Mouse (Mus musculus) liver, embryonic 13.5 days (tissue): ENCODE measurements around the gene Esr1. TPM values are rescaled to one million over a fixed set of nuclear protein-coding genes. Genes with fewer than 3 reads are reported as not detected.

Experiments used
- ATAC-seq: fragments of 200-750 bp; cut with Nextera tagmentation; 2 replicates; pipeline ENCODE4 v1.8.0; 2017; ENCODE audit warnings: low read depth, mild to moderate bottlenecking, moderate number of reproducible peaks, moderate library complexity
- DNase-seq: peaks from one replicate; pipeline ENCODE4 v3.0.0; 2022
- H3K27ac ChIP-seq: fragments of 300-500 bp; sonication (generic); 2 replicates; pipeline ENCODE4 v1.5.1; 2015; ENCODE audit warnings: moderate library complexity, mild to moderate bottlenecking, inconsistent platforms
- H3K27me3 ChIP-seq: fragments of 300-500 bp; sonication (generic); 2 replicates; pipeline ENCODE4 v1.6.1; 2015; ENCODE audit warnings: mild to moderate bottlenecking, inconsistent platforms
- H3K36me3 ChIP-seq: fragments of 300-500 bp; sonication (generic); 2 replicates; pipeline ENCODE4 v1.6.1; 2015; ENCODE audit warnings: mild to moderate bottlenecking, inconsistent platforms
- H3K4me1 ChIP-seq: fragments of 300-500 bp; sonication (generic); replicated peaks from 2 replicates; pipeline ENCODE4 v1.6.1; 2015; ENCODE audit warnings: inconsistent platforms
- H3K4me2 ChIP-seq: fragments of 300-500 bp; sonication (generic); 2 replicates; pipeline ENCODE4 v1.6.1; 2015; ENCODE audit warnings: inconsistent platforms, mild to moderate bottlenecking, moderate library complexity
- H3K4me3 ChIP-seq: fragments of 300-500 bp; sonication (generic); replicated peaks from 2 replicates; pipeline ENCODE4 v1.5.1; 2015; ENCODE audit warnings: mild to moderate bottlenecking, inconsistent platforms
- H3K9ac ChIP-seq: fragments of 300-500 bp; sonication (generic); 2 replicates; pipeline ENCODE4 v1.6.1; 2015; ENCODE audit warnings: mild to moderate bottlenecking, inconsistent platforms
- H3K9me3 ChIP-seq: fragments of 300-500 bp; sonication (generic); replicated peaks from 2 replicates; pipeline ENCODE4 v1.6.1; 2016; ENCODE audit warnings: inconsistent platforms
- WGBS: fragments of 180-500 bp; shearing (Covaris S2); methylation state at CpG from one replicate; pipeline ENCODE4 v1.1.7; 2015; ENCODE audit not compliant: insufficient replicate concordance; 5-methylcytosine and 5-hydroxymethylcytosine counted together
- polyA plus RNA-seq: library from polyadenylated mRNA; unstranded; fragments of >200 nt; fragmentation: Nextera tagmentation; extraction: Ambion mirVana; gene quantifications from 2 replicates; pipeline ENCODE4 v1.2.1, GENCODE M21; 2015

The Esr1 gene
- 0.03 and 0.12 TPM in 2 replicates for polyA plus RNA-seq

- Histone ChIP-seq H3K36me3 (no peaks in the 10 kb centered on the region), H3K27ac (no peak within 1 kb of the TSS), H3K27me3 (no peaks in the 10 kb centered on the region), H3K9me3 (no peaks in the 10 kb centered on the region), H3K9ac (no peak within 1 kb of the TSS), H3K4me2 (peak within 1 kb of the TSS; percentile 55), H3K4me1 (0 out of 2 replicates have a peak, but pooled peaks cover 6% of the 10 kb centered on the region), H3K4me3 (peak within 1 kb of the TSS; percentile 35)
- ATAC-seq (no peak), DNase-seq (no peak)
- WGBS: 40% methylated on average over 13 of the region's 13 CpGs
Observed at GRCm38 (mm10) chr10:4611386-4612155, at the start of gene Esr1. TSS of gene Esr1 (plus strand) at chr10:4611593.

- Histone ChIP-seq H3K9me3 (no peaks in the 10 kb centered on the region), H3K4me1 (no peaks in the 10 kb centered on the region), H3K9ac (no peak overlapping the region), H3K4me2 (no peak overlapping the region), H3K27ac (no peak overlapping the region), H3K36me3 (no peaks in the 10 kb centered on the region), H3K27me3 (no peaks in the 10 kb centered on the region), H3K4me3 (no peak overlapping the region)
- ATAC-seq (no peak), DNase-seq (no peak)
- WGBS: 33% methylated on average over 1 of the region's 1 CpGs
Observed at GRCm38 (mm10) chr10:4565148-4565547, 46.2 kb upstream of the Esr1 start.

GRCm38 (mm10) chr10:4570778-4571177, 40.6 kb upstream of the Esr1 start:
- DNase-seq (no peak), ATAC-seq (no peak)
- Histone ChIP-seq H3K4me3 (no peak overlapping the region), H3K9ac (no peak overlapping the region), H3K36me3 (no peaks in the 10 kb centered on the region), H3K4me2 (no peak overlapping the region), H3K27ac (no peak overlapping the region), H3K4me1 (no peaks in the 10 kb centered on the region), H3K9me3 (no peaks in the 10 kb centered on the region), H3K27me3 (no peaks in the 10 kb centered on the region)
- WGBS: 75% methylated on average over 4 of the region's 4 CpGs

- Histone ChIP-seq H3K4me2 (no peak overlapping the region), H3K27ac (no peak overlapping the region), H3K36me3 (no peaks in the 10 kb centered on the region), H3K4me3 (no peak overlapping the region), H3K9ac (no peak overlapping the region), H3K27me3 (no peaks in the 10 kb centered on the region), H3K9me3 (no peaks in the 10 kb centered on the region), H3K4me1 (no peaks in the 10 kb centered on the region)
- ATAC-seq: no peak
- DNase-seq: no peak
- 62% methylated on average over 4 of the region's 4 CpGs for WGBS
Observed at GRCm38 (mm10) chr10:4571304-4571703, 40.1 kb upstream of the Esr1 start.

- Histone ChIP-seq H3K4me3 (no peak overlapping the region), H3K27ac (no peak overlapping the region), H3K9ac (no peak overlapping the region), H3K27me3 (no peaks in the 10 kb centered on the region), H3K36me3 (no peaks in the 10 kb centered on the region), H3K9me3 (no peaks in the 10 kb centered on the region), H3K4me2 (no peak overlapping the region), H3K4me1 (no peaks in the 10 kb centered on the region)
- WGBS: 66% methylated on average over 5 of the region's 5 CpGs
- no peak for DNase-seq
- ATAC-seq: no peak
Observed at GRCm38 (mm10) chr10:4581905-4582304, 29.5 kb upstream of the Esr1 start.

GRCm38 (mm10) chr10:4586691-4587090, 24.7 kb upstream of the Esr1 start:
- ATAC-seq (no peak), DNase-seq (no peak)
- Histone ChIP-seq H3K4me2 (no peak overlapping the region), H3K27me3 (no peaks in the 10 kb centered on the region), H3K4me3 (no peak overlapping the region), H3K9ac (no peak overlapping the region), H3K36me3 (no peaks in the 10 kb centered on the region), H3K9me3 (no peaks in the 10 kb centered on the region), H3K4me1 (no peaks in the 10 kb centered on the region), H3K27ac (no peak overlapping the region)
- 68% methylated on average over 6 of the region's 6 CpGs for WGBS

- DNase-seq (no peak), ATAC-seq (no peak)
- WGBS: 59% methylated on average over 4 of the region's 4 CpGs
- Histone ChIP-seq H3K9me3 (no peaks in the 10 kb centered on the region), H3K27me3 (no peaks in the 10 kb centered on the region), H3K4me3 (no peak overlapping the region), H3K9ac (no peak overlapping the region), H3K36me3 (no peaks in the 10 kb centered on the region), H3K27ac (no peak overlapping the region), H3K4me1 (no peaks in the 10 kb centered on the region), H3K4me2 (no peak overlapping the region)
Observed at GRCm38 (mm10) chr10:4589576-4589975, 21.8 kb upstream of the Esr1 start.

GRCm38 (mm10) chr10:4590956-4591355, 20.4 kb upstream of the Esr1 start:
- Histone ChIP-seq H3K36me3 (no peaks in the 10 kb centered on the region), H3K27me3 (no peaks in the 10 kb centered on the region), H3K4me2 (no peak overlapping the region), H3K27ac (no peak overlapping the region), H3K4me3 (no peak overlapping the region), H3K9ac (no peak overlapping the region), H3K4me1 (no peaks in the 10 kb centered on the region), H3K9me3 (no peaks in the 10 kb centered on the region)
- ATAC-seq: no peak
- 63% methylated on average over 8 of the region's 8 CpGs for WGBS
- no peak for DNase-seq

- ATAC-seq (no peak), DNase-seq (no peak)
- Histone ChIP-seq H3K4me2 (no peak overlapping the region), H3K36me3 (no peaks in the 10 kb centered on the region), H3K9me3 (no peaks in the 10 kb centered on the region), H3K27ac (no peak overlapping the region), H3K4me1 (no peaks in the 10 kb centered on the region), H3K27me3 (no peaks in the 10 kb centered on the region), H3K9ac (no peak overlapping the region), H3K4me3 (no peak overlapping the region)
- WGBS: 42% methylated on average over 4 of the region's 4 CpGs
Observed at GRCm38 (mm10) chr10:4593828-4594227, 17.6 kb upstream of the Esr1 start.

GRCm38 (mm10) chr10:4597211-4597610, 14.2 kb upstream of the Esr1 start:
- DNase-seq: no peak
- Histone ChIP-seq H3K27me3 (no peaks in the 10 kb centered on the region), H3K27ac (no peak overlapping the region), H3K4me3 (no peak overlapping the region), H3K9me3 (no peaks in the 10 kb centered on the region), H3K4me1 (no peaks in the 10 kb centered on the region), H3K4me2 (no peak overlapping the region), H3K36me3 (no peaks in the 10 kb centered on the region), H3K9ac (no peak overlapping the region)
- 45% methylated on average over 4 of the region's 4 CpGs for WGBS
- no peak for ATAC-seq

- Histone ChIP-seq H3K27me3 (no peaks in the 10 kb centered on the region), H3K4me2 (no peak overlapping the region), H3K9ac (no peak overlapping the region), H3K27ac (no peak overlapping the region), H3K4me3 (no peak overlapping the region), H3K4me1 (no peaks in the 10 kb centered on the region), H3K9me3 (no peaks in the 10 kb centered on the region), H3K36me3 (no peaks in the 10 kb centered on the region)
- WGBS: 55% methylated on average over 10 of the region's 10 CpGs
- DNase-seq: no peak
- ATAC-seq: no peak
Observed at GRCm38 (mm10) chr10:4598244-4598842, 13.1 kb upstream of the Esr1 start.

- Histone ChIP-seq H3K4me2 (no peak overlapping the region), H3K9ac (no peak overlapping the region)
- 79% methylated on average over 12 of the region's 12 CpGs for WGBS
Observed at GRCm38 (mm10) chr10:4598916-4599315, 12.5 kb upstream of the Esr1 start.

More at GRCm38 (mm10) chr10:4598916-4599315, 12.5 kb upstream of the Esr1 start:
- Histone ChIP-seq H3K36me3 (no peaks in the 10 kb centered on the region), H3K27me3 (no peaks in the 10 kb centered on the region), H3K27ac (no peak overlapping the region), H3K4me1 (no peaks in the 10 kb centered on the region), H3K4me3 (no peak overlapping the region), H3K9me3 (no peaks in the 10 kb centered on the region)
- no peak for DNase-seq
- ATAC-seq: no peak
